Mouse (Mus musculus): Measurements from ENCODE around the gene Klk1b3. TPM values are rescaled to one million over a fixed set of nuclear protein-coding genes. Genes with fewer than 3 reads are reported as not detected.

Klk1b3 gene
- polyA plus RNA-seq, 1 experiment from 2014 or later, result 0.36 TPM

- no peak overlapping the region for H3K4me2 ChIP-seq (ENCODE audit: low read length)
- no peak for DNase-seq (ENCODE audit: low spot score)
- 41% methylated on average over 1 of the region's 1 CpGs for WGBS
- H3K36me3 ChIP-seq (ENCODE audit: insufficient read depth, low read length), result no peaks in the 10 kb centered on the region
- no peak overlapping the region for H3K9ac ChIP-seq (ENCODE audit: low read depth, low read length)
- H3K4me3 ChIP-seq (replicated peaks; ENCODE audit: low read depth, low read length), result no peak overlapping the region
- no peak overlapping the region for H3K27ac ChIP-seq
- H3K27me3 ChIP-seq (ENCODE audit: insufficient read depth, low read length), result no peaks in the 10 kb centered on the region
- peaks cover 6% of the 10 kb centered on the region; the same call in 1 of the 2 replicates for H3K4me1 ChIP-seq (replicated peaks; ENCODE audit: insufficient read depth, low read length)
- ATAC-seq (replicated peaks; ENCODE audit: low FRiP score, low read depth), result no peak
- TF ChIP-seq CTCF (IDR thresholded peaks at IDR 0.05; ENCODE audit: low read depth), result no peak
- H3K9me3 ChIP-seq (replicated peaks; ENCODE audit: low read length), result no peaks in the 10 kb centered on the region
Measured at GRCm38 (mm10) chr7:44240712-44241111, 42.7 kb downstream of the Klk1b3 start.

GRCm38 (mm10) chr7:44241163-44241562 is 43.2 kb downstream of the Klk1b3 start:
- H3K4me2 ChIP-seq (ENCODE audit: low read length), result no peak overlapping the region
- H3K27me3 ChIP-seq (ENCODE audit: insufficient read depth, low read length), result no peaks in the 10 kb centered on the region
- ATAC-seq (replicated peaks; ENCODE audit: low FRiP score, low read depth) (no peak), DNase-seq (ENCODE audit: low spot score) (peak; percentile 16)
- H3K4me1 ChIP-seq (replicated peaks; ENCODE audit: insufficient read depth, low read length), result peaks cover 6% of the 10 kb centered on the region; the same call in 1 of the 2 replicates
- H3K4me3 ChIP-seq (replicated peaks; ENCODE audit: low read depth, low read length), result no peak overlapping the region
- 56% methylated on average over 2 of the region's 2 CpGs for WGBS
- no peak overlapping the region for H3K27ac ChIP-seq
- peak; percentile 36; the same call in 1 of the 2 replicates for TF ChIP-seq CTCF (IDR thresholded peaks at IDR 0.05; ENCODE audit: low read depth)
- H3K9ac ChIP-seq (ENCODE audit: low read depth, low read length), result no peak overlapping the region
- no peaks in the 10 kb centered on the region for H3K9me3 ChIP-seq (replicated peaks; ENCODE audit: low read length)
- no peaks in the 10 kb centered on the region for H3K36me3 ChIP-seq (ENCODE audit: insufficient read depth, low read length)

GRCm38 (mm10) chr7:44244080-44244479 is 46.1 kb downstream of the Klk1b3 start:
- peaks cover 4% of the 10 kb centered on the region for H3K36me3 ChIP-seq (ENCODE audit: insufficient read depth, low read length)
- WGBS, result 45% methylated on average over 1 of the region's 1 CpGs
- TF ChIP-seq CTCF (IDR thresholded peaks at IDR 0.05; ENCODE audit: low read depth), result no peak
- H3K4me2 ChIP-seq (ENCODE audit: low read length), result no peak overlapping the region
- ATAC-seq (replicated peaks; ENCODE audit: low FRiP score, low read depth) (no peak), DNase-seq (ENCODE audit: low spot score) (no peak)
- H3K27ac ChIP-seq, result no peak overlapping the region
- no peaks in the 10 kb centered on the region for H3K27me3 ChIP-seq (ENCODE audit: insufficient read depth, low read length)
- peaks cover 12% of the 10 kb centered on the region for H3K4me1 ChIP-seq (replicated peaks; ENCODE audit: insufficient read depth, low read length)
- H3K9ac ChIP-seq (ENCODE audit: low read depth, low read length), result no peak overlapping the region
- no peaks in the 10 kb centered on the region for H3K9me3 ChIP-seq (replicated peaks; ENCODE audit: low read length)
- H3K4me3 ChIP-seq (replicated peaks; ENCODE audit: low read depth, low read length), result no peak overlapping the region

- ATAC-seq (replicated peaks; ENCODE audit: low FRiP score, low read depth) (peak; percentile 88), DNase-seq (ENCODE audit: low spot score) (peak; percentile 96)
- peaks cover 12% of the 10 kb centered on the region for H3K4me1 ChIP-seq (replicated peaks; ENCODE audit: insufficient read depth, low read length)
- H3K4me3 ChIP-seq (replicated peaks; ENCODE audit: low read depth, low read length), result peak within 1 kb of the TSS; percentile 90
- H3K36me3 ChIP-seq (ENCODE audit: insufficient read depth, low read length), result peaks cover 17% of the 10 kb centered on the region
- TF ChIP-seq CTCF (IDR thresholded peaks at IDR 0.05; ENCODE audit: low read depth), result no peak
- H3K27me3 ChIP-seq (ENCODE audit: insufficient read depth, low read length), result no peaks in the 10 kb centered on the region
- H3K9me3 ChIP-seq (replicated peaks; ENCODE audit: low read length), result no peaks in the 10 kb centered on the region
- H3K9ac ChIP-seq (ENCODE audit: low read depth, low read length), result peak within 1 kb of the TSS; percentile 97
- peak within 1 kb of the TSS; percentile 56 for H3K4me2 ChIP-seq (ENCODE audit: low read length)
- WGBS, result 1% methylated on average over 62 of the region's 62 CpGs
- peak within 1 kb of the TSS; percentile 97 for H3K27ac ChIP-seq
Measured at GRCm38 (mm10) chr7:44246055-44246983, 48.3 kb downstream of the Klk1b3 start, which contains the start of the genes 1700028J19Rik and 2410002F23Rik. TSS of gene 1700028J19Rik (minus strand) at chr7:44246695. TSS of gene 2410002F23Rik (plus strand) at chr7:44246722.

GRCm38 (mm10) chr7:44246984-44247470 is 49.0 kb downstream of the Klk1b3 start:
- DNase-seq (ENCODE audit: low spot score) (peak; percentile 69), ATAC-seq (replicated peaks; ENCODE audit: low FRiP score, low read depth) (peak; percentile 27; the same call in 1 of the 2 replicates)
- peak overlapping the region; percentile 56 for H3K4me2 ChIP-seq (ENCODE audit: low read length)
- H3K4me3 ChIP-seq (replicated peaks; ENCODE audit: low read depth, low read length), result peak overlapping the region; percentile 90
- no peaks in the 10 kb centered on the region for H3K27me3 ChIP-seq (ENCODE audit: insufficient read depth, low read length)
- 0% methylated on average over 23 of the region's 23 CpGs for WGBS
- peaks cover 12% of the 10 kb centered on the region for H3K4me1 ChIP-seq (replicated peaks; ENCODE audit: insufficient read depth, low read length)
- TF ChIP-seq CTCF (IDR thresholded peaks at IDR 0.05; ENCODE audit: low read depth), result no peak
- peaks cover 17% of the 10 kb centered on the region for H3K36me3 ChIP-seq (ENCODE audit: insufficient read depth, low read length)
- no peaks in the 10 kb centered on the region for H3K9me3 ChIP-seq (replicated peaks; ENCODE audit: low read length)
- H3K9ac ChIP-seq (ENCODE audit: low read depth, low read length), result peak overlapping the region; percentile 97
- peak overlapping the region; percentile 97 for H3K27ac ChIP-seq

- no peak for ATAC-seq (replicated peaks; ENCODE audit: low FRiP score, low read depth)
- Histone ChIP-seq H3K4me3 (replicated peaks; ENCODE audit: low read depth, low read length) (peak overlapping the region; percentile 90), H3K27me3 (ENCODE audit: insufficient read depth, low read length) (no peaks in the 10 kb centered on the region), H3K36me3 (ENCODE audit: insufficient read depth, low read length) (peaks cover 26% of the 10 kb centered on the region), H3K27ac (no peak overlapping the region), H3K4me2 (ENCODE audit: low read length) (peak overlapping the region; percentile 56), H3K4me1 (replicated peaks; ENCODE audit: insufficient read depth, low read length) (peaks cover 12% of the 10 kb centered on the region), H3K9ac (ENCODE audit: low read depth, low read length) (peak overlapping the region; percentile 97; the same call in 1 of the 2 replicates), H3K9me3 (replicated peaks; ENCODE audit: low read length) (no peaks in the 10 kb centered on the region)
- no peak for DNase-seq (ENCODE audit: low spot score)
- TF ChIP-seq CTCF (IDR thresholded peaks at IDR 0.05; ENCODE audit: low read depth), result no peak
- 87% methylated on average over 2 of the region's 2 CpGs for WGBS
Measured at GRCm38 (mm10) chr7:44247971-44248370, 50.0 kb downstream of the Klk1b3 start.
